Mouse (Mus musculus) heart, adult 2 months (tissue): ENCODE data around the gene Ifi202b. TPM values are rescaled to one million over a fixed set of nuclear protein-coding genes. Genes with fewer than 3 reads are reported as not detected.
A peak's percentile ranks its signal among the peaks of the same experiment; 100 is the strongest.
"Not testable (repeated sequence)": the region's sequence is repeated elsewhere in the genome, so short reads cannot be mapped to it uniquely, and the experiment has no call there.

Source experiments
- DNase-seq, 2 experiments: peaks; one replicate each; pipeline ENCODE4 v3.0.0; 2021
- H3K27ac ChIP-seq: fragments of 200-600 bp; 2 replicates; pipeline ENCODE4 v1.8.1; 2022
- H3K27me3 ChIP-seq: fragments of 200-500 bp; 2 replicates; pipeline ENCODE4 v1.6.1; 2012; ENCODE audit warnings: mild to moderate bottlenecking, low read length, inconsistent platforms, mixed read lengths; ENCODE audit not compliant: control insufficient read depth, insufficient read depth
- H3K36me3 ChIP-seq: fragments of 200-500 bp; 2 replicates; pipeline ENCODE4 v1.6.1; 2012; ENCODE audit warnings: low read length, inconsistent platforms; ENCODE audit not compliant: control insufficient read depth, insufficient read depth
- H3K4me1 ChIP-seq: fragments of 200-500 bp; 2 replicates; pipeline ENCODE4 v1.6.1; 2011; ENCODE audit warnings: low read length; ENCODE audit not compliant: control insufficient read depth, insufficient read depth
- H3K4me3 ChIP-seq: fragments of 200-600 bp; 2 replicates; pipeline ENCODE4 v1.8.1; 2022
- H3K79me2 ChIP-seq: fragments of 200-500 bp; replicated peaks from 2 replicates; pipeline ENCODE4 v1.6.1; 2012; ENCODE audit warnings: mild to moderate bottlenecking, inconsistent platforms, low read length, moderate library complexity, mixed read lengths; ENCODE audit not compliant: control insufficient read depth, insufficient read depth
- H3K9ac ChIP-seq: fragments of 200-500 bp; 2 replicates; pipeline ENCODE4 v1.6.1; 2012; ENCODE audit warnings: low read depth, mild to moderate bottlenecking, control low read depth, inconsistent platforms, low read length, mixed read lengths
- CTCF ChIP-seq: fragments of 200-600 bp; IDR thresholded peaks from 2 replicates; pipeline ENCODE4 v1.8.1; 2022; ENCODE audit warnings: antibody characterized with exemption, mild to moderate bottlenecking, moderate library complexity
- EP300 ChIP-seq: fragments of 200-500 bp; IDR thresholded peaks from 2 replicates; pipeline ENCODE4 v1.6.1; 2011; ENCODE audit warnings: low read depth, low read length, control low read depth; ENCODE audit not compliant: insufficient read depth
- POLR2A ChIP-seq: fragments of 200-500 bp; IDR thresholded peaks from 2 replicates; pipeline ENCODE4 v1.6.1; 2011; ENCODE audit warnings: mild to moderate bottlenecking, low read depth, low read length, control low read depth; ENCODE audit not compliant: insufficient read depth
- WGBS: fragments of 180-500 bp; shearing (Covaris S2); methylation state at CpG from one replicate; pipeline ENCODE4 v1.1.7; 2018; 5-methylcytosine and 5-hydroxymethylcytosine counted together
- intact Hi-C: fragments of 180-260 bp; cut with DNase I; formaldehyde crosslinking; loops from one replicate; pipeline ENCODE4 v1.15.1; 2025
- polyA plus RNA-seq: library from polyadenylated mRNA; depleted of rRNA; stranded (reverse); fragments of >200 nt; gene quantifications from 2 replicates; pipeline ENCODE4 v1.2.3, GENCODE M21; 2012
- total RNA-seq, 2 experiments: library from RNA; stranded (reverse); gene quantifications; 2 replicates each; pipeline ENCODE4 v1.2.3; 2021

Gene Ifi202b
- total and polyA plus RNA-seq, 3 experiments, result not detected

DNA sequence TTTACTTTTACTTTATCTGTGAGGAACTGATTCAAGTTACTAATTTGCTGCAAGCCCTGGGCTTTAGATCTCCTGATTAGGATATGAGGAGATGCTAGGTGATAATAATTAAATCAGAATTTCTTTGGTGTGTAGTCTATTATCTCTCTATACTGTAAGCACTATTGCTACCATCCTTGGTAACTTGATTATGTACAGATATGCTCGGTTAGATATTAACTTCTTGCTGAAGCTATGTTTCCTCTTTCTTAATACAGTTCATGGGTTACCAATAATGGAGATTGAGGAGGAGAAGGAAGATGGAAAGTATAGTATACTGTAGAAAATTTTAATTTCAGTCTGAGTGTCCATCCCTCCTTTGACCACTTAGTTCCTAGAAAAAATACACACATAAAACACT is 29.0 kb downstream of the Ifi202b start:
- Histone ChIP-seq H3K27ac (no peak overlapping the region), H3K27me3 (no peaks in the 10 kb centered on the region), H3K36me3 (no peaks in the 10 kb centered on the region), H3K79me2 (no peaks in the 10 kb centered on the region), H3K4me1 (no peaks in the 10 kb centered on the region), H3K4me3 (no peak overlapping the region), H3K9ac (no peak overlapping the region)
- intact Hi-C loops, result no loop called here
- 77% methylated on average over 1 of the region's 1 CpGs for WGBS
- no peak for DNase-seq
- TF ChIP-seq CTCF, result no peak
- TF ChIP-seq POLR2A, result no peak
- no peak for TF ChIP-seq EP300

DNA sequence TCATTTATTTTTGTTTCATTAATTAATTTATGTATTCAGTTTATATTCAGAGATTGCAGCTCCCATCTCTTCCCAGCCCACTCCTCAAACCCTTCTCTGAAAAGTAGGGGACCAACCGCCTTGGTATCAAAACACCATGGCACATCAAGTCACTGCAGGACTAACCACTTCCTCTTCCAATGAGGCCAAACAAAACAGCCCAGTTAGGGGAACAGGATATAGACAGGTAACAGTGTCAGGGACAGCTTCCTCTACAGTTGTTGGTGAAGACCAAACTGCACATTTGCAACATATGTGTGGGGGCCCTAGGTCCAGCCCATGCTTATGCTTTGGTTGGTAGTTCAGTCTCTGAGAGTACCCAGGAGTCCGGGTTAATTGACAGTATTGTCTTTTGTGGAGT is 33.5 kb downstream of the Ifi202b start:
- H3K27me3 ChIP-seq, H3K36me3 ChIP-seq, H3K4me3 ChIP-seq, H3K27ac ChIP-seq, H3K4me1 ChIP-seq, H3K79me2 ChIP-seq, H3K9ac ChIP-seq, DNase-seq, intact Hi-C loops: not testable (repeated sequence)
- 59% methylated on average over 2 of the region's 2 CpGs for WGBS

DNA sequence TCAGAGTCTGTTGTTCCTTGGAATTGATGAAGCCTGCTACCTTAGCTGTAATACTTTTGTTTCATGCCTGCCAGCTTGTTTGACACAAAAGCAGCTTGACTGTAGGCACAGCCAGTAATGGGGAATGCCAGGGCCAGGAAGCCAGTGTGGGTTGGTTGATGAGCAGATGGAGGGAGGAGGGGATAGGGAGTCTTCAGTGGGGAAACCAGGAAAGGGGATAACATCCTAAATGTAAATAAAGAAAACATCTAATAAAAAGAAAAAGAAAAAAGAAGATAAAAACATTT is 39.8 kb downstream of the Ifi202b start:
- H3K27me3 ChIP-seq, H3K79me2 ChIP-seq, intact Hi-C loops, H3K36me3 ChIP-seq, H3K4me1 ChIP-seq: not testable (repeated sequence)
- peak in 1 of 2 experiments; percentile 34 for DNase-seq
- peak overlapping the region; percentile 84 for H3K27ac ChIP-seq
- H3K4me3 ChIP-seq, result peak overlapping the region; percentile 10; the same call in 1 of the 2 replicates
- H3K9ac ChIP-seq, result peak overlapping the region; percentile 63

DNA sequence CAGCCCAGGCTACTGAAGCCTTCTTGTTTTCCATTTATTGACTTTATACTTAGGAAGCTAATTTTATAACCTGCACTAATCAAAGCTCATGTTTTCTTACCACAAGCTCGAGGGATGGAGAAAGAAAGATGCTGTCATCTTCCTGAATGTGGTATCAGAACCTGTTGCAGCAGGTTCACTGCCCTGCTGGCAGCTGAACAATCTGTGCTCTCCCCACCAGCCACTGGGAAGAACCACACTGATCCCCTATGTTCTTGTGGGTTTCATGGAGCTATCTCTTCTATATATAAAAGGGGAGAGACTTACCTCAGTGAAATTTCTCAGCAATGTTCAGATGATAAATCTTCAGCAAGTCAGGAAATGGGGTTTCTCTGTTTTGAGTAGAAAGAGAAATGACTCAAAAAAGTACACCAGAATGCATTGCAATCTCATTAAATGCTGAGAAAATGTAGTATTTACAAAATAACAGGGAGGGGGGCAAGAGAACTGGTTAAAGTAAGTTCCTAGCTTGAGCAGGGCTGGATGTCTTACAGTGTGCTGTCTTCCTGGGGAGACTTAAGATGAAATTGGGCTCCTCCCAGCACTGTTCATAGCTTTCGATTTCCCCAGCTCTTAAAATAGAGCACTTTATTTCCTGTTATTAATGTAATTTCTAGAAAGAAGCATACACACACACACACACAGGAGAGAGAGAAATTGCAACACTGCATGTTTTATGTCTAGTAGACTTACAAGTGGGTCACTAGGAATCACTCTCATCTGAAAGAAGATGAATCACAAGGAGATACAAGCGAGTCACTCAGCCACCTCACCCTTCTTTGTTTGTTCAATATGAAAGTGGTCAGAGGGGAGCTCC is 40.4 kb downstream of the Ifi202b start, which contains the start of the genes Mndal and Ifi203:
Mndal (minus strand) TSS at position 568 of the 856 bp plus-strand sequence.
Ifi203 (minus strand) TSS at position 749 of the 856 bp plus-strand sequence.
- H3K4me1 ChIP-seq, H3K36me3 ChIP-seq, H3K27me3 ChIP-seq, intact Hi-C loops, H3K79me2 ChIP-seq: not testable (repeated sequence)
- Histone ChIP-seq H3K27ac (peak within 1 kb of the TSS; percentile 84), H3K4me3 (peak within 1 kb of the TSS; percentile 54), H3K9ac (peak within 1 kb of the TSS; percentile 63)
- peak in 1 of 2 experiments; percentile 10 for DNase-seq
- 29% methylated on average over 3 of the region's 3 CpGs for WGBS

DNA sequence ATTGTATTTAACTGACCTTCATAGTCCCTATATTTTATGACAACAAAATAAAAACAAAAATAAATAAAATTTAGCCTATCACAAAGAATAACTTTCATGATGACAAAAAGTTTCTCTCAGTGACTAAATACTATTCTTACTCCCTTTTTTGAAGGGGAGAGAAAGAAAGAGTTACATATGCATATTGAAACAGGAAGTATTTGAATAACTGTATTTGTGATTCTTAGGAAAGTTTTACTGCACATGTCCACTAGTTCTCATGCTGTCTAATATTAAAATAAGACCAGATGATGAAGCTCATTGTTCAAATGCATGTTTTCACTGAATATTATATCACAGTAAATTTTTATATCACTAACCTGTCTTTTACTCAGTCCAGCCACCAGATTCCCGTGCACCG is 41.0 kb downstream of the Ifi202b start:
- H3K4me1 ChIP-seq, H3K79me2 ChIP-seq, H3K27me3 ChIP-seq, H3K9ac ChIP-seq, intact Hi-C loops, DNase-seq, H3K36me3 ChIP-seq: not testable (repeated sequence)
- H3K4me3 ChIP-seq, result peak overlapping the region; percentile 54
- 50% methylated on average over 2 of the region's 2 CpGs for WGBS
- peak overlapping the region; percentile 84 for H3K27ac ChIP-seq

DNA sequence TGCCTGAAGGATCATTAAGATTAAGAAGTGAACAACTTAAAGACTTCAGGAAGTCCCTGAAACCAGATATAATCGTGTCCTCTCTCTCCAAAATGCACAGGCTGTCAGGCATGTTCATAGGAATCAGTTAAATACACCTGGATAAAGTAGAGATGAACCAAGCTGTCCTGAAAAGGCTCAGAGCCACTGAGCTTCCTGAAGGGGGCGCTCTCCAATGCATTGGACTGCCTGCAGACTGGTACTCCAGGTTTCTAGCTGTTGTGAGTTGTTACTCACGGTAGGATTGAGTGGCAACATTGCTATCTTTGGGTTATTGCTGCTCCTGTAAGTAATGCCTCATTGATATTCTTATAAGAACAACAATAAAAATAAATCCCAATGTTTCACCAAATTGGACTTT is 63.3 kb downstream of the Ifi202b start:
- H3K4me1 ChIP-seq, H3K27me3 ChIP-seq, H3K79me2 ChIP-seq, H3K9ac ChIP-seq, DNase-seq, H3K36me3 ChIP-seq, H3K4me3 ChIP-seq, H3K27ac ChIP-seq, intact Hi-C loops: not testable (repeated sequence)
- WGBS, result 57% methylated on average over 3 of the region's 3 CpGs

DNA sequence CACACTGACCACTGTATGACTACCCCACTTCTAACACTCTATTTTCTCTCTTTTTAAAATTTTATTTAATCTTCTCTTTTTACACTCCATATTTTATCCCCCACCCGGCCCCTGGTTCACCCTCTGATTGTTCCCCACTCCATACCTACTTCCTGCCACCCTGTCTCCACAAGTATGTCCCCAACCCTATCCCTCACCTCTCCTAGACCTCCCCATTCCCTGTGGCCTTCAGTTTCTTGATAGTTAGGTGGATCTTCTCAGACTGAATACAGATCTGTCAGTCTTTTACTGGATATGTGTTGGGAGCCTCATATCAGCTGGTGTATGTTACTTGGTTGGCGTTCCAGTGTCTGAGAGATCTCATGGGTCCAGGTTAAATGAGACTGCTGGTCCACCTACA is 68.0 kb downstream of the Ifi202b start:
- no peak for DNase-seq
- Histone ChIP-seq H3K36me3 (no peaks in the 10 kb centered on the region), H3K79me2 (no peaks in the 10 kb centered on the region), H3K4me1 (no peaks in the 10 kb centered on the region), H3K27me3 (no peaks in the 10 kb centered on the region), H3K9ac (no peak overlapping the region), H3K4me3 (no peak overlapping the region), H3K27ac (no peak overlapping the region)
- intact Hi-C loops, result no loop called here
- WGBS, result 72% methylated on average over 2 of the region's 2 CpGs
- TF ChIP-seq CTCF (no peak), EP300 (no peak), POLR2A (no peak)

DNA sequence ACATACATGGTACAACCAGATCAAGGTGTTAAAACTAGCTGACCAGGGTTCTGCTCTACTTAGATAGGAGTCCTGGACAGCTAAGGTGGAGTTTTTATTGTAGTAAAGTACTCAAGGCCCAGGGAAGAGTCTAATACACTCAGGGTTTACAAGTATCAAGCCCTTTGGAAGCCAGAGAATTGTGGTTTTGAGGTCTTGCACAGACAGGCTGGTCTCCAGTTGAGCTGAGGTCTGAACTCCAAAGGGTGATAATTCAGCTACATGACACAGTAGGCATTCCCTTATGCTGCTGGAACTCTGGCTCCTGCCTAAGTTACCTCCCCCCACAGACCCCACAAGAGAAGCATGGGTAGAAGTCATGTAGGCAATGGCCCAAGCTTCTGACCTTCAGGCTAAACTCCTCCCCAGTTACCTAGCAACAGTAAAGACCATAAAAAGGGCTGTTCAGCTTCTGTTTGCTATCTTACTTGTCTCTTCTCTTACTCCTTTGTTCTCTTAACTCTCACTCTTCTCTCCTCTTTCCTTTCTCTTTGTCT is 69.2 kb downstream of the Ifi202b start:
- H3K4me1 ChIP-seq, H3K27me3 ChIP-seq, H3K9ac ChIP-seq, H3K79me2 ChIP-seq, intact Hi-C loops, H3K4me3 ChIP-seq, H3K36me3 ChIP-seq: not testable (repeated sequence)
- DNase-seq, result peak in 1 of 2 experiments; percentile 10
- H3K27ac ChIP-seq, result peak overlapping the region; percentile 59
